Mouse (Mus musculus): ENCODE results near the gene Klhl22. TPM values are rescaled to one million over a fixed set of nuclear protein-coding genes. Genes with fewer than 3 reads are reported as not detected.
A peak's percentile ranks its signal among the peaks of the same experiment; 100 is the strongest.

The Klhl22 gene
- polyA plus RNA-seq, 2 experiments: 87.2 to 124 TPM

DNA sequence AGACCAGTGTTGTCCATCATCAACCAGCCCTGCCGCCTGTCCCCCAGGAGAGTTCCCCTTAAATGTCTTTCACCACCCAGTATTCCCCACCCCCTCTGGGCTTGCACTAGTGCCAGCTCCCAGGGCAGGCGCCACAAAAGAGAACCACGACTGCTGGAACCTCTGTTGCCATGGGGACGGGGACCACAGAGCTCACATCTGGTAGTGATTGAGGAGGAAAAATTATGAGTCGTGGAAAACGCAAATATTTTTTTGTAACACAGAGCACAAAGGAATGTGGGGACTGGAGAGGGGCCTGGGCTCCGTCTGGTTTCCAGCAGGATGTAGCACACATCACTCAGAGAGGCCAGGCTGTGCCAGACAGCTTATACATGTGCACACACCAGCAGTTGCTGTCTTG is 50.3 kb downstream of the Klhl22 start:
- ATAC-seq (ENCODE audit: low FRiP score, low read depth) (peak; percentile 86), DNase-seq (ENCODE audit: low spot score) (peak; percentile 93)
- TF ChIP-seq POLR2A (IDR thresholded peaks at IDR 0.05; ENCODE audit: borderline replicate concordance, extremely low read depth, insufficient read depth, insufficient read length): no peak
- H3K27me3 ChIP-seq (ENCODE audit: control insufficient read depth, insufficient read depth, low read length): no peaks in the 10 kb centered on the region
- peaks cover 44% of the 10 kb centered on the region for H3K36me3 ChIP-seq (ENCODE audit: control insufficient read depth, insufficient read depth, low read length)
- H3K4me3 ChIP-seq (replicated peaks; ENCODE audit: low read length): no peak overlapping the region
- WGBS: 4% methylated on average over 7 of the region's 7 CpGs
- H3K9me3 ChIP-seq (ENCODE audit: control insufficient read depth, low read length): no peaks in the 10 kb centered on the region
- peak overlapping the region; percentile 16; the same call in 1 of the 2 replicates for H3K9ac ChIP-seq (ENCODE audit: low read depth, low read length, severe bottlenecking)
- H3K4me2 ChIP-seq (replicated peaks; ENCODE audit: low read depth, low read length, severe bottlenecking): peak overlapping the region; percentile 19
- H3K4me1 ChIP-seq (ENCODE audit: control insufficient read depth, insufficient read depth, low read length): peaks cover 62% of the 10 kb centered on the region
- peak overlapping the region; percentile 94 for H3K27ac ChIP-seq (replicated peaks; ENCODE audit: low read depth, low read length)

DNA sequence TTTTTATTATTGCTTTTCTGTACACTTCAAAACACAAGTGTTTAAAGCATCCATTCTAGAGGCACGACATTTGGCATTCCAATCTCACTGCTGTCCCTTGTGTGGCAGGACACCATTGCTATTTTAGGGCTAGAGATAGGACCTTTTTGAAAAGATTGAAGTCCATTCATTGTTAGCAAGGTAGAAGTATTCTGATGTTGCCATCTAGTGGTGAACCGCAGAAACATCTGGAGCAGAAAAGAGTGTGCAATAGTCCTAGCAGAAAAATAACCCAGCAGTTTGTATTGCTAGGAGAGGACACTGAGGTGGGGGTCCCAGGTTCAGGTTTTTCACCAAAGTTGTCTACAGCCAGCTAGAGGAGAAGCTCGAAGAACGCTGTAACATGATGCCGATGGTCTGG is 52.7 kb downstream of the Klhl22 start:
- WGBS: 3% methylated on average over 5 of the region's 5 CpGs
- H3K4me3 ChIP-seq (replicated peaks; ENCODE audit: low read length): no peak overlapping the region
- peaks cover 44% of the 10 kb centered on the region for H3K4me1 ChIP-seq (ENCODE audit: control insufficient read depth, insufficient read depth, low read length)
- no peak overlapping the region for H3K27ac ChIP-seq (replicated peaks; ENCODE audit: low read depth, low read length)
- H3K9ac ChIP-seq (ENCODE audit: low read depth, low read length, severe bottlenecking): no peak overlapping the region
- peak; percentile 90 for DNase-seq (ENCODE audit: low spot score)
- peaks cover 20% of the 10 kb centered on the region for H3K36me3 ChIP-seq (ENCODE audit: control insufficient read depth, insufficient read depth, low read length)
- no peaks in the 10 kb centered on the region for H3K27me3 ChIP-seq (ENCODE audit: control insufficient read depth, insufficient read depth, low read length)
- H3K9me3 ChIP-seq (ENCODE audit: control insufficient read depth, low read length): no peaks in the 10 kb centered on the region
- no peak overlapping the region for H3K4me2 ChIP-seq (replicated peaks; ENCODE audit: low read depth, low read length, severe bottlenecking)
- no peak for TF ChIP-seq POLR2A (IDR thresholded peaks at IDR 0.05; ENCODE audit: borderline replicate concordance, extremely low read depth, insufficient read depth, insufficient read length)
- no peak for ATAC-seq (ENCODE audit: low FRiP score, low read depth)

DNA sequence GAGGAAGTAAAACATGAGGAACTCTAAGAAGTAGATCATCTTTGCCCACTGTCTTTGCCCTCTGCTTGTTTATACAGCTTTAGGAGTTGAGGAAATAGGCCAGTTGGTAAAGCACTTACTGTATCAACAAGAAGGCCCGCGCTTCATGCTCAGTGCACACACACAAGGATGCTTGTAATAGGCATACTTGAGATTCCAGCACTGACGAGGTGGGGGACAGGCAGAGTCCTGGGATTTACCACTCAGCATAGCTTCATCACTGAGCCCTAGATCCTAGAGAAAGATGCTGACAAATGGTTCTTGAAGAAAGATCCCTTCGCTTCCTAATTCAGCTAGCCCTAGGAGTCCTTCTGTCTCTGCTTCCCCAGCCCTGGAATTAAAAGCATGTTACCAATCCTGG is 53.8 kb downstream of the Klhl22 start:
- Histone ChIP-seq H3K27ac (replicated peaks; ENCODE audit: low read depth, low read length) (no peak overlapping the region), H3K36me3 (ENCODE audit: control insufficient read depth, insufficient read depth, low read length) (peaks cover 9% of the 10 kb centered on the region), H3K9ac (ENCODE audit: low read depth, low read length, severe bottlenecking) (no peak overlapping the region), H3K4me3 (replicated peaks; ENCODE audit: low read length) (no peak overlapping the region), H3K4me1 (ENCODE audit: control insufficient read depth, insufficient read depth, low read length) (peaks cover 34% of the 10 kb centered on the region), H3K27me3 (ENCODE audit: control insufficient read depth, insufficient read depth, low read length) (no peaks in the 10 kb centered on the region), H3K4me2 (replicated peaks; ENCODE audit: low read depth, low read length, severe bottlenecking) (no peak overlapping the region), H3K9me3 (ENCODE audit: control insufficient read depth, low read length) (no peaks in the 10 kb centered on the region)
- WGBS: 49% methylated on average over 4 of the region's 4 CpGs
- no peak for TF ChIP-seq POLR2A (IDR thresholded peaks at IDR 0.05; ENCODE audit: borderline replicate concordance, extremely low read depth, insufficient read depth, insufficient read length)
- DNase-seq (ENCODE audit: low spot score) (no peak), ATAC-seq (ENCODE audit: low FRiP score, low read depth) (no peak)

DNA sequence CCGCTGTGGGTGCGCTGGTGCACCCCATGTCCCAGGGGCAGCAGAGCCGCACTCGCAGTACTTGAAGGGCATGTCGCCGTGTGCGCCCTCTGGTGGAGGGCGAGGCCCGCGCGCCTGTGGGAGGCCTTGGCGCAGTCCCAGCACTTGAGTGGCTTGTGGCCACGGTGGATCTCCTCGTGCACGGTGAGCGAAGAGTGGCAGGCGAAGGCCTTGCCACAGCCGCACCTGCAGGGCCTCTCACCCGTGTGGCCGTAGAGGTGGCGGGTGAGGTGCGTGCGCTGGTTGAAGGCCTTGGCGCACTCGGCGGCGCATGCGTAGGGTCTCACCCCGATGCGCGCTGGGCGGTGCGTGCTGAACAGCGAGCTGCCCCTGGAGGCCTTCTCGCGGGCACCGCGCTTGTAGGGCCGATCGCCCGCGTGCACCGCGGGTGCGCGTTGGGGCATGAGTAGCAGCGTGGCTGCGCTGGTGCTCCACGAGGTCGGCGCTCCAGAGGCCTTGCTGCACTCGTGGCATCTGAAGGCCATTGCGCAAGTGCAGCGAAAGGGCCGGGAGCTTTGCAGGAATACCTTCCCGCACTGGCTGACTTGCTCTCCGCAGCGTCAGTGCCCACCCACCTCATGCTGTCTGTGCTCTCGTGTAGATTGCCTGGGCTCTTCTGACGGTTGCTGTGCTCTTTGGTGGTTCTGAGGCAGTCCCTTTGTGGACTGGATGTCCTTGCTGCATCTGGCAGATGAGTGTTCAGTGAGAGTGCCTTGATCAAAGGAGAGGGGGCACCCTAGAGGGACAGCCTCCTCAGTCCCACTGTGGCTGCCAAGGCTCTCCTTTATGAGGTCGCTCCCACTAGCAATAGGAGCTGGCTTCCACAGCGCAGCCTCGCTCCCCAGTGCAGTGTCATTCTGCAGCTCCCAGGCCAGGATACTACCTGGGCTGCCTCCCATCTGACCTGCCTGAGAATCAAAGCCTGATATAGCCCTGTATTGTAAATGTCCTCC is 56.3 kb downstream of the Klhl22 start:
- no peaks in the 10 kb centered on the region for H3K9me3 ChIP-seq (ENCODE audit: control insufficient read depth, low read length)
- 2% methylated on average over 59 of the region's 63 CpGs for WGBS
- peak overlapping the region; percentile 69 for H3K27ac ChIP-seq (replicated peaks; ENCODE audit: low read depth, low read length)
- DNase-seq (ENCODE audit: low spot score) (peak; percentile 71), ATAC-seq (ENCODE audit: low FRiP score, low read depth) (peak; percentile 86)
- H3K9ac ChIP-seq (ENCODE audit: low read depth, low read length, severe bottlenecking): peak overlapping the region; percentile 74
- no peak; the same call in 1 of the 2 replicates for TF ChIP-seq POLR2A (IDR thresholded peaks at IDR 0.05; ENCODE audit: borderline replicate concordance, extremely low read depth, insufficient read depth, insufficient read length)
- H3K27me3 ChIP-seq (ENCODE audit: control insufficient read depth, insufficient read depth, low read length): no peaks in the 10 kb centered on the region
- H3K4me3 ChIP-seq (replicated peaks; ENCODE audit: low read length): peak overlapping the region; percentile 51
- H3K4me1 ChIP-seq (ENCODE audit: control insufficient read depth, insufficient read depth, low read length): peaks cover 12% of the 10 kb centered on the region
- H3K36me3 ChIP-seq (ENCODE audit: control insufficient read depth, insufficient read depth, low read length): no peaks in the 10 kb centered on the region
- peak overlapping the region; percentile 77 for H3K4me2 ChIP-seq (replicated peaks; ENCODE audit: low read depth, low read length, severe bottlenecking)

DNA sequence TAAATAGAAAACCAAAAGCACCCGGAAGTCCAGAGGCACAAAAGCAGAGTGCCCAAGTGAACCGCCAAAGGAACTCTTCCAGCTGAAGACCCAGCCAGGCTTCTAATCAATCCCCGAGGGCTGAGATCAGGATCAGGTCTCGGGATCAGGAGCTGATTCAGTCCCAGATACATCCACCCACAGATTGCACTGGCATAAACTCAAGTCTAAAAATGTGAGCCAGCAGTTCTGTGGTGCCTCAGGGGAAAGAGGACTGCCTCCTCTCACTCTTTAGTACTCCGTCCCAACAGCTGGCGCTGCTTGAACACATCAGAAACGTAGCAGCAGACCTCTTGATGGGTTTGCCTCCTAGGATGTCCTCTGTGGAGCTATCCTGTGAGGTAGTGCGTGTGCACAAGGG is 57.1 kb downstream of the Klhl22 start:
- no peak for DNase-seq (ENCODE audit: low spot score)
- no peak overlapping the region for H3K4me2 ChIP-seq (replicated peaks; ENCODE audit: low read depth, low read length, severe bottlenecking)

More for the DNA sequence above, 57.1 kb downstream of the Klhl22 start:
- WGBS: 72% methylated on average over 8 of the region's 8 CpGs
- Histone ChIP-seq H3K36me3 (ENCODE audit: control insufficient read depth, insufficient read depth, low read length) (no peaks in the 10 kb centered on the region), H3K9ac (ENCODE audit: low read depth, low read length, severe bottlenecking) (peak overlapping the region; percentile 74; the same call in 1 of the 2 replicates), H3K9me3 (ENCODE audit: control insufficient read depth, low read length) (no peaks in the 10 kb centered on the region), H3K4me3 (replicated peaks; ENCODE audit: low read length) (no peak overlapping the region), H3K4me1 (ENCODE audit: control insufficient read depth, insufficient read depth, low read length) (peaks cover 8% of the 10 kb centered on the region), H3K27ac (replicated peaks; ENCODE audit: low read depth, low read length) (no peak overlapping the region), H3K27me3 (ENCODE audit: control insufficient read depth, insufficient read depth, low read length) (no peaks in the 10 kb centered on the region)
- TF ChIP-seq POLR2A (IDR thresholded peaks at IDR 0.05; ENCODE audit: borderline replicate concordance, extremely low read depth, insufficient read depth, insufficient read length): no peak
- no peak for ATAC-seq (ENCODE audit: low FRiP score, low read depth)
